Mouse (Mus musculus): Measurements from ENCODE around the gene Mcf2l. TPM values are rescaled to one million over a fixed set of nuclear protein-coding genes. Genes with fewer than 3 reads are reported as not detected.

Gene Mcf2l
- polyA plus RNA-seq, 1 experiment from 2014 or later, result 58.7 TPM

DNA sequence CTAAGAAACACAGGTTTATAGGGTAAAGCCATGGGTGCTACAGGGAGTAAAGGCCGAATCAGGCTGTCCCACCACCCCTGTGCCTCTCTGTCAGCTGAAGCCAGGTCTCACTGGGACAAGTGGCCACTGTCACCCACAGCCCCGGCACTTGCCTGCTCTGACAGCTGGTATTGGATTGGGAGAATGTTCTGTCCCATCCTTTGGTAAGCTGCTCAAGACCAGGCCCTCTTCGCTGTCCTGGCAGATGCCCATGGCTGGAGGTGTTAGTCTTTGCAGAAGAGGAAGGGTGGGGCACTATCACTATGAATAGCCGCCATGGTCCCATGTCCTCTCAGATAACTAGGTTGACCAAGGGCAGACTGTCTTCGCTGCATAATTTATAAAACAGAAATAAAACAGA is 40.0 kb upstream of the Mcf2l start:
- H3K9me3 ChIP-seq (ENCODE audit: control insufficient read depth, low read length), result no peaks in the 10 kb centered on the region
- ATAC-seq (ENCODE audit: insufficient read depth, low FRiP score, low TSS enrichment), result no peak
- 94% methylated on average over 5 of the region's 5 CpGs for WGBS

GRCm38 (mm10) chr8:12840834-12841233 is 32.8 kb upstream of the Mcf2l start:
- no peak overlapping the region for H3K9ac ChIP-seq (ENCODE audit: low read length)
- H3K36me3 ChIP-seq (ENCODE audit: control insufficient read depth, insufficient read depth, low read length), result peaks cover 2% of the 10 kb centered on the region
- no peak overlapping the region for H3K27ac ChIP-seq (ENCODE audit: low read depth, low read length)
- 89% methylated on average over 7 of the region's 7 CpGs for WGBS
- H3K9me3 ChIP-seq (ENCODE audit: control insufficient read depth, low read length), result no peaks in the 10 kb centered on the region
- no peak overlapping the region for H3K4me2 ChIP-seq (ENCODE audit: low read depth)
- no peak for ATAC-seq (ENCODE audit: insufficient read depth, low FRiP score, low TSS enrichment)
- H3K27me3 ChIP-seq (ENCODE audit: control insufficient read depth, insufficient read depth, low read length), result no peaks in the 10 kb centered on the region
- DNase-seq (ENCODE audit: low spot score), result no peak
- H3K4me1 ChIP-seq (ENCODE audit: control insufficient read depth, insufficient read depth, low read length), result no peaks in the 10 kb centered on the region
- H3K4me3 ChIP-seq (ENCODE audit: low read depth, low read length), result no peak overlapping the region

More for the DNA sequence above, 40.0 kb upstream of the Mcf2l start:
- H3K4me3 ChIP-seq (ENCODE audit: low read depth, low read length), result no peak overlapping the region
- H3K4me1 ChIP-seq (ENCODE audit: control insufficient read depth, insufficient read depth, low read length), result peaks cover 6% of the 10 kb centered on the region
- H3K27me3 ChIP-seq (ENCODE audit: control insufficient read depth, insufficient read depth, low read length), result no peaks in the 10 kb centered on the region
- H3K9ac ChIP-seq (ENCODE audit: low read length), result no peak overlapping the region
- no peaks in the 10 kb centered on the region; the same call in none of the 2 replicates for H3K36me3 ChIP-seq (ENCODE audit: control insufficient read depth, insufficient read depth, low read length)
- no peak overlapping the region for H3K27ac ChIP-seq (ENCODE audit: low read depth, low read length)
- no peak for DNase-seq (ENCODE audit: low spot score)
- no peak overlapping the region for H3K4me2 ChIP-seq (ENCODE audit: low read depth)

GRCm38 (mm10) chr8:12842342-12842995 is 31.1 kb upstream of the Mcf2l start:
- Histone ChIP-seq H3K27ac (ENCODE audit: low read depth, low read length) (no peak overlapping the region), H3K9me3 (ENCODE audit: control insufficient read depth, low read length) (no peaks in the 10 kb centered on the region), H3K4me2 (ENCODE audit: low read depth) (no peak overlapping the region), H3K4me3 (ENCODE audit: low read depth, low read length) (no peak overlapping the region), H3K27me3 (ENCODE audit: control insufficient read depth, insufficient read depth, low read length) (no peaks in the 10 kb centered on the region), H3K4me1 (ENCODE audit: control insufficient read depth, insufficient read depth, low read length) (no peaks in the 10 kb centered on the region), H3K36me3 (ENCODE audit: control insufficient read depth, insufficient read depth, low read length) (peaks cover 2% of the 10 kb centered on the region; the same call in 1 of the 2 replicates), H3K9ac (ENCODE audit: low read length) (no peak overlapping the region)
- ATAC-seq (ENCODE audit: insufficient read depth, low FRiP score, low TSS enrichment) (no peak), DNase-seq (ENCODE audit: low spot score) (no peak)
- 91% methylated on average over 11 of the region's 11 CpGs for WGBS

DNA sequence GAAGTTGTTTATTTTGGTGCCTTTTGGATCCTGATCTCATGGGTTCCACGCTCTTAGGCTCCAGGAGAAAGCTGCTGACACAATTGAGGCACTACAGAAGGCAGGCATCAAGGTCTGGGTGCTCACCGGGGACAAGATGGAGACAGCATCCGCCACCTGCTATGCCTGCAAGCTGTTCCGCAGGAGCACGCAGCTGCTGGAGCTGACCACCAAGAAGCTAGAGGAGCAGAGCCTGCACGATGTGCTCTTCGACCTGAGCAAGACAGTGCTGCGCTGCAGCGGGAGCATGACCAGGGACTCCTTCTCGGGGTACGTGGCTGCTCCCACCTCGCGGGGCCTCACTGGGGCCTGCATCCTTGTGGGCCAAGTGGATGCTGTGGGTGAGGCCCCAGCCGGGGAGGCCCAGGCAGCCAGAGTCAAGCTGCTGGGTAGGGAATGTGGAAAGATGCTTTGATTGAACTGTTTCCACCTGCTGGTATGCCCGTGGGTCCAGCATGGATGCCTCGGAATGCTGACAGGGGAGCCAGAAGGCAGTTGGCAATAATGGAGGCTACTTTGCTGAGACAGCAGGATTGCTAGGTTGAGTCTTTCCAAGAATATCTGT is 29.2 kb upstream of the Mcf2l start:
- Histone ChIP-seq H3K9me3 (ENCODE audit: control insufficient read depth, low read length) (no peaks in the 10 kb centered on the region), H3K4me2 (ENCODE audit: low read depth) (no peak overlapping the region), H3K9ac (ENCODE audit: low read length) (no peak overlapping the region), H3K36me3 (ENCODE audit: control insufficient read depth, insufficient read depth, low read length) (no peaks in the 10 kb centered on the region; the same call in 1 of the 2 replicates), H3K4me3 (ENCODE audit: low read depth, low read length) (no peak overlapping the region), H3K27me3 (ENCODE audit: control insufficient read depth, insufficient read depth, low read length) (no peaks in the 10 kb centered on the region), H3K4me1 (ENCODE audit: control insufficient read depth, insufficient read depth, low read length) (no peaks in the 10 kb centered on the region), H3K27ac (ENCODE audit: low read depth, low read length) (no peak overlapping the region)
- WGBS, result 92% methylated on average over 16 of the region's 16 CpGs
- ATAC-seq (ENCODE audit: insufficient read depth, low FRiP score, low TSS enrichment), result no peak
- no peak for DNase-seq (ENCODE audit: low spot score)

GRCm38 (mm10) chr8:12846447-12846846 is 27.2 kb upstream of the Mcf2l start:
- Histone ChIP-seq H3K9ac (ENCODE audit: low read length) (no peak overlapping the region), H3K9me3 (ENCODE audit: control insufficient read depth, low read length) (no peaks in the 10 kb centered on the region), H3K36me3 (ENCODE audit: control insufficient read depth, insufficient read depth, low read length) (no peaks in the 10 kb centered on the region; the same call in 1 of the 2 replicates), H3K4me3 (ENCODE audit: low read depth, low read length) (no peak overlapping the region), H3K27ac (ENCODE audit: low read depth, low read length) (no peak overlapping the region), H3K27me3 (ENCODE audit: control insufficient read depth, insufficient read depth, low read length) (no peaks in the 10 kb centered on the region), H3K4me2 (ENCODE audit: low read depth) (no peak overlapping the region), H3K4me1 (ENCODE audit: control insufficient read depth, insufficient read depth, low read length) (no peaks in the 10 kb centered on the region)
- ATAC-seq (ENCODE audit: insufficient read depth, low FRiP score, low TSS enrichment) (no peak), DNase-seq (ENCODE audit: low spot score) (no peak)
- 92% methylated on average over 6 of the region's 6 CpGs for whole genome bisulfite sequencing

DNA sequence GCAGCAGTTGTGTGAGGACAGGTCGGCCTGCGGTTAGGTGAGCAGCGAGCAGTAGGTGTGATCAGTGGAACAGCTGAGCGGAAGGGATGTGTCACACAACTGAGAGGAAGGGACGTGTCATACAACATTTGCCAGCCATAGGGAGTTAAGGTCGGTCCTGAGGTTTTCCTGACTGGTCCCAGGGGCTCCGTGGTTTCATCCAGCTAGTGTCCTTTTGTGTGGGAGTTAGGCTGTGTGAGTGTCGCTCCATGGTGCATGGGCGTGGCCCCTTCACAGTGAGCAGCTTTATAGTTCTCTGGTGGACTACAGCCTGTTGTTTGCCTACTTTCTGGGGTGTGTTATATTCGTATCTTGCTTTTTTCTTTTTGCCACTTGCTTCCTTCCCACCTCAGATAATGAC is 22.4 kb upstream of the Mcf2l start:
- Histone ChIP-seq H3K4me2 (ENCODE audit: low read depth) (no peak overlapping the region), H3K9me3 (ENCODE audit: control insufficient read depth, low read length) (no peaks in the 10 kb centered on the region), H3K36me3 (ENCODE audit: control insufficient read depth, insufficient read depth, low read length) (no peaks in the 10 kb centered on the region; the same call in 1 of the 2 replicates), H3K4me1 (ENCODE audit: control insufficient read depth, insufficient read depth, low read length) (no peaks in the 10 kb centered on the region), H3K9ac (ENCODE audit: low read length) (no peak overlapping the region), H3K27ac (ENCODE audit: low read depth, low read length) (no peak overlapping the region), H3K27me3 (ENCODE audit: control insufficient read depth, insufficient read depth, low read length) (no peaks in the 10 kb centered on the region), H3K4me3 (ENCODE audit: low read depth, low read length) (no peak overlapping the region)
- 87% methylated on average over 10 of the region's 10 CpGs for WGBS
- DNase-seq (ENCODE audit: low spot score) (no peak), ATAC-seq (ENCODE audit: insufficient read depth, low FRiP score, low TSS enrichment) (no peak)

DNA sequence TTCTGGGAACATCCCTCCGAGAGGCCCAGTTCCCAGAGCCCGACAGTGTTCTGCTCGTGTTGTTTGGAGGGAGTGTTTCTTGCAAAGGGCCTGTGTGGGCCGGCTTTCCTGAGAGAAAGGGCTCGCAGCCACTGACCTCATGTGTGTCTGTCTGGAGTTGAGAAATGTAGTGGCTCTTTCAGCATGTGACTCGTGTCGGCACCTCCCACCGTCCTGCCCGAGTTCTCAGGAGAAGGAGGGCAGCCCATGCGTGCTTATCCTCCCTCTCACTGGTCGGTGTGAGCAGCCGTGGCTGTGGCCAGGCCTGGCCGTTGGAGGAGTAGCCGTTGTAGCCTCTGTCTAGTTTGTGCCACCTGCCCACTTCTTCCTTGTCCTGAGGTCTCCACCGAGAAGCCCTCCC is 17.6 kb upstream of the Mcf2l start:
- H3K4me1 ChIP-seq (ENCODE audit: control insufficient read depth, insufficient read depth, low read length), result no peaks in the 10 kb centered on the region
- no peak overlapping the region for H3K4me2 ChIP-seq (ENCODE audit: low read depth)
- no peak overlapping the region for H3K27ac ChIP-seq (ENCODE audit: low read depth, low read length)
- DNase-seq (ENCODE audit: low spot score) (no peak), ATAC-seq (ENCODE audit: insufficient read depth, low FRiP score, low TSS enrichment) (no peak)
- WGBS, result 81% methylated on average over 15 of the region's 15 CpGs
- no peak overlapping the region for H3K4me3 ChIP-seq (ENCODE audit: low read depth, low read length)
- no peaks in the 10 kb centered on the region; the same call in 1 of the 2 replicates for H3K36me3 ChIP-seq (ENCODE audit: control insufficient read depth, insufficient read depth, low read length)
- no peak overlapping the region for H3K9ac ChIP-seq (ENCODE audit: low read length)
- no peaks in the 10 kb centered on the region for H3K27me3 ChIP-seq (ENCODE audit: control insufficient read depth, insufficient read depth, low read length)
- H3K9me3 ChIP-seq (ENCODE audit: control insufficient read depth, low read length), result no peaks in the 10 kb centered on the region

GRCm38 (mm10) chr8:12863061-12863460 is 10.5 kb upstream of the Mcf2l start:
- Histone ChIP-seq H3K9ac (ENCODE audit: low read length) (no peak overlapping the region), H3K4me3 (ENCODE audit: low read depth, low read length) (no peak overlapping the region), H3K27ac (ENCODE audit: low read depth, low read length) (no peak overlapping the region), H3K27me3 (ENCODE audit: control insufficient read depth, insufficient read depth, low read length) (no peaks in the 10 kb centered on the region), H3K36me3 (ENCODE audit: control insufficient read depth, insufficient read depth, low read length) (no peaks in the 10 kb centered on the region), H3K4me1 (ENCODE audit: control insufficient read depth, insufficient read depth, low read length) (no peaks in the 10 kb centered on the region), H3K9me3 (ENCODE audit: control insufficient read depth, low read length) (no peaks in the 10 kb centered on the region), H3K4me2 (ENCODE audit: low read depth) (no peak overlapping the region)
- ATAC-seq (ENCODE audit: insufficient read depth, low FRiP score, low TSS enrichment), result no peak
- 87% methylated on average over 3 of the region's 3 CpGs for WGBS
- no peak for DNase-seq (ENCODE audit: low spot score)

DNA sequence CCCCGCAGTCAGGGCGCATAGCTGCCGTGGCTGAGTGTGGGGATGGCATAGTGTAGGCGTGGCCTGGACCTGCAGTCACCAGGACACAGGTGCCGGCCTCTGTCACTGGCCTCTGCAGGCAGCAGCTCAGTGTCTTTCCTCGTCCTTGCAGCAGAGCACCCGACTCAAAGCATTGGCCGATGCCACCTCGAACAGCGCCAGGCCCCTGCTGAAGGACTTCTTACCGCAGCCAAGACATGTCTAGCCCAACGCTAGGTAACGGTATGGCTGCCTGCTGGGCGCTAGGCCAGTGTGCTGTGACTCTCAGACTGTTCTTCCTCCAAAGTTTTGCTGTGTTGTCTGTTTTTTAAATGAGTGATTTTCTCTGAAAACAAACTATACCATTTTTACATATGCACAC is 10.0 kb upstream of the Mcf2l start:
- H3K27ac ChIP-seq (ENCODE audit: low read depth, low read length), result no peak overlapping the region
- H3K4me1 ChIP-seq (ENCODE audit: control insufficient read depth, insufficient read depth, low read length), result no peaks in the 10 kb centered on the region
- H3K4me2 ChIP-seq (ENCODE audit: low read depth), result no peak overlapping the region
- H3K36me3 ChIP-seq (ENCODE audit: control insufficient read depth, insufficient read depth, low read length), result no peaks in the 10 kb centered on the region
- ATAC-seq (ENCODE audit: insufficient read depth, low FRiP score, low TSS enrichment), result no peak
- no peak overlapping the region for H3K4me3 ChIP-seq (ENCODE audit: low read depth, low read length)
- no peaks in the 10 kb centered on the region for H3K27me3 ChIP-seq (ENCODE audit: control insufficient read depth, insufficient read depth, low read length)
- H3K9ac ChIP-seq (ENCODE audit: low read length), result no peak overlapping the region
- DNase-seq (ENCODE audit: low spot score), result no peak
- H3K9me3 ChIP-seq (ENCODE audit: control insufficient read depth, low read length), result no peaks in the 10 kb centered on the region
- 83% methylated on average over 14 of the region's 14 CpGs for WGBS
